Mouse (Mus musculus): ENCODE results near the gene Gm3173.
"Not testable (repeated sequence)": the region's sequence is repeated elsewhere in the genome, so short reads cannot be mapped to it uniquely, and the experiment has no call there.

The Gm3173 gene

DNA sequence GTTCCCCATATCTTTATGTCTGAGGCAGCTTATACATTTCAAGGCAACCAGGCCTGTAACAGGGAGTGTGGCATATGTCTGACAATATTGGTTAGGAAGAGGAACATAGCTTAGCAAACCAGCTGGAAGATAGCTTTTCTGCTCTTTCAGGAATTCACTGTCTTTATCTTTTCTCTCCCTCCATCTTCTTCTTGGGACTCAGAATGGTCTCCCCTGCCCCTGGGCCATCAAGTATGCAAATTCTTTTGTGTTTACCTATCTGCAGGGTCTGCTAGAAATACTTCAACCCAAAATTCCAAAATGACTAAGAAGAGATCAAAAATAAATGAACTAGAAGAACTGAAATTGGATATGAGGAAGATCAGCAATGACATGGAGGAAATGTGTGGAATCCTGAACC is at the start of gene Gm3173:
Gm3173 (plus strand) TSS at position 301 of the 400 bp plus-strand sequence.
- in situ Hi-C loops (cut with MboI, MseI), result not testable (repeated sequence)

DNA sequence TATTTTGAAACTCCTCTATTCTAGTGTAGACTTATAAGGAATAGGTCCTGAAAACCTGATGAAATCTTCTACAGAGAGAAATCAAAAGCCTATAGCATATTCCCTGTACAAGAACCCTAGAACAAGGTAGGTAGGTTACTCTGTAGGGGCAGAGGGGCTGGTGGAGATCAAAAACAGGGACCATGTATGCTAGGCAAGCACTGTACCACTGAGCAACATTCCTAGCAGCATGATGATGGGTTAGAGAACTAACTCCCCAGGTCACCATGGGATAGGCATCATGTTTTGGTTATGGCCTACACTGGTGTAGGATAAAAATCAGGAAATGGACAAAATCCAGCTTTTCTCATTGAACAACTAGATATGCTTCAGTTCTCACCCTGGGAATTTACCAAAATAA is 45.2 kb upstream of the Gm3173 start:
- in situ Hi-C loops (cut with MboI, MseI), result not testable (repeated sequence)

DNA sequence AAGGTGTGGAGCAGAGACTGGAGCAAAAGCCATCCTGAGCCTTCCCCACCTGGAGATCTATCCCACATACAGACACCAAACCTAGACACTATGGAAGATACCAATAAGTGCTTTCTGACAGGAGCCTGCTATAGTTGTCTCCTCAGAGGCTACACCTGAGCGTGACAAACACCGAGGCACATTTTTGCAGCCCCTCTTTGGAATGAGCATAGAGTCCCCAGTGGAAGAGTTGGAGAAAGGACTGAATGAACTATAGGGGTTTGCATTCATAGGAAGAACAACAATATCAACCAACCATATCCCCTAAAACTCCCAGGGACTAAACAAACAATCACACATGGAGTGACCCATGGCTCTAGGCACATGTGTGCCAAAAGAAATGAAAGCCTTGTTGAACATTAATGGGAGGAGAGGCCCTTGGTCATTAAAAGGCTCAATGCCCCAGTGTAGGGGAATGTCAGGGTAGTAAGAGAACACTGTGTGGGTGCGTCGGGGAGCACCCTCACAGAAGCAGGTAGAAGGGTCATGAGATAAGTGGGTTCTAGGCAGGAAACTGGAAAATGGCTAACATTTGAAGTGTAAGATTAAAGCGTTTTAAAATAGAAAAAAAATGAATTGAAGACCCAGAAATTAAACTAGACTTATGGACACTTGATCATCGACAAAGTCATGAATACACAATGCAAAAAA is 37.8 kb upstream of the Gm3173 start:
- in situ Hi-C loops (cut with MboI, MseI), result not testable (repeated sequence)

DNA sequence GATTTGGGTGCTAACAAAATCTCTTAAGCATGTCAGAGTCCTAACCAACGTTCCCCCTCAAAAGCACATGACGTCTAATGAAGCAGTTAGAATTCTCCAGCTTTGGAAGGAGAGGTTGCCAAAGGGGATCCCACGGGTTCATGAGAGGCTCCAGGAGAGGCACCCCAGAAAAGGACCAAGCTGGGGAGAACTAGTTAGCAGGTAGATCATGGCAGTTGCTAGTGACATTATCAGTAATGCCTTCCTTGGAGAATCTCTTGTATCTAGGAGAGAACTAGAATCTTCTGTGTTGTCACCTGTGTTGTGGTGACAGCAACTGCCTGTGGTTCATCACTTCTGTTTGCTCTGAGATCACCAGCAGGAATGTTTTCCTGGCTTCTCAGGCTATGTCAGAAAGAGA is 33.6 kb upstream of the Gm3173 start, which contains the start of gene Gm3159:
Gm3159 (plus strand) TSS at position 301 of the 400 bp plus-strand sequence.
- in situ Hi-C loops (cut with MboI, MseI), result loop anchor here in 1 of 2 experiments (5.0 kb wide), 2 partner anchors 440 to 1660 kb away; partner anchors contain the start of genes Gm3269 and Gm6337

DNA sequence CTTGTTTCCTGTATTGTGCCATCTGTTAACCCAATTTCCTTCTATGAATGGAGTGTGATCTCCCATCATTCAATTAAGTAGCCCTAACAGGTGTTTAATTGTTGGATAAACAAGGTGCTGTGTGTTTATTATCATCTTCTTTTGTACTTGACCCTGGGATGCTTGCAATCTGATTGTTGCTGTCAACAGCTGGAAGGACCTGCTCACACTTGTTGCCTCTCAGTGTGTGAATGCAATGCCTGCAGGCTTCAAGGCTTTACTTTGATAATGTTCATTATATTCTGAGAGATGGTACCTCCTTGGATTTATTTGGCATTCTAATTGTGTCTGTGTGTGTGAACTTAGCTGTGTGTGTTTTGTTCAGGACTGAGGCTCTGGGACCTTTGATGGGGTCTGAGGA is 32.2 kb upstream of the Gm3173 start:
- in situ Hi-C loops (cut with MboI, MseI), result loop anchor here in 1 of 2 experiments (5.0 kb wide), 2 partner anchors 439 to 1659 kb away; partner anchors contain the start of genes Gm3269 and Gm6337

DNA sequence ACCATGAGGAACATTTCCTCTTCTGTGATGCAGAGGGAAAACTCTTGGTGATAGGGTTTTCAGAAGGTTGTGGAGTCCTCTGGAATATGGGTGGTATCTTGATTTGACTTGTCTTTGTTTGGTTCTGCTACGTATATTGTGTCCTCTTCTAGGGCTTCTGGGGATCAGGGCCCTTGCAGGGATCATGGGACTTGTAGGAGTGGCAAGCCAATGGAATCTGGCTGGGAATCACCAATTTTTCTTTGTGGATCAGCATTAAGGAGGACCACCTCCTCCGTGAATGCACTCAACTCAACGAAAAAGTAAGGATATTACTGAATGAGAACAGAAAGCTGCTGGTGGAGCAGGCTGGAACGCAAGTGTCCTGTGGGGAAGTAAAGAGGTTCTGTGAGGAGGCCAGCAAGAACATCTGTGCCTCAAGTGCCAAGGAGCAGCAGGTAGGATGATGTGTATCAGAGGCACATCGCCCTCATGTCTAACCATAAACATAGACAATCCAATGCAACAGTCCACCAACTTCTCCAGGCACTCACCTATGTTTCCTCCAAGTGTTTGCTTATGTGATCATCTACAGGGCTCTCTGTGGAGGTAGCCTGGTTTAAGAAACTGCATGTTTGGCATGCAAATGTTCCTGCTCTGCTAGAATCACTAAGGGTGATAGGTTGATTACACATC is 30.5 kb upstream of the Gm3173 start:
- in situ Hi-C loops (cut with MboI, MseI), result not testable (repeated sequence)

DNA sequence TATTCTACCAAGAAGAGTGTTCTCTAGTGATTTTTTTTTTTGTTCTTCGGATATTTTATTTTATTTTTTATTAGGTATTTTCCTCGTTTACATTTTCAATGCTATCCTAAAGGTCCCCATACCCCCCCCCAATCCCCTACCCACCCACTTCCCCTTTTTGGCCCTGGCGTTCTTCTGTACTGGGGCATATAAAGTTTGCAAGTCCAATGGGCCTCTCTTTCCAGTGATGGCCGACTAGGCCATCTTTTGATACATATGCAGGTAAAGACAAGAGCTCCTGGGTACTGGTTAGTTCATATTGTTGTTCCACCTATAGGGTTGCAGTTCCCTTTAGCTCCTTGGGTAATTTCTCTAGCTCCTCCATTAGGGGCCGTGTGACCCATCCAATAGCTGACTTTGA is 29.5 kb upstream of the Gm3173 start:
- in situ Hi-C loops (cut with MboI, MseI), result not testable (repeated sequence)

DNA sequence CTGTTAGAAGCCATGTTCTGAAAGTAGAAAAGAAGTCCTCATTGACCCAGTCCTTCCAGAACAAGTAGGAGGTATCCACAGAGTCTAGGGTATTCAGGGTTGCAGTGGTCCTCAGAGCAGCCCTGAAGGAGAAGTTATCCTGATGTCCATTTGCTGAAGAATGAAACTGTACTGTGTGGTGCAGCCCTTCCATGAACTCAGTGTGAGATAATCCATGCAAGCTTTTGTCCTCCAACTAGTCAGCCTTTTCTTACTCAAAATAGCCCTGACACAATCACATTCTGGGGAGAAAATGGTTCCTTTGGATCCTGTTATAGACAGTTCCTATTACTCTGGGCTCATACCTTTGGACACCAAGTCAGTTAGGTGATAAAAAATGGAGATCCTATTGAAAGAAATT is 27.0 kb upstream of the Gm3173 start:
- in situ Hi-C loops (cut with MboI, MseI), result not testable (repeated sequence)

DNA sequence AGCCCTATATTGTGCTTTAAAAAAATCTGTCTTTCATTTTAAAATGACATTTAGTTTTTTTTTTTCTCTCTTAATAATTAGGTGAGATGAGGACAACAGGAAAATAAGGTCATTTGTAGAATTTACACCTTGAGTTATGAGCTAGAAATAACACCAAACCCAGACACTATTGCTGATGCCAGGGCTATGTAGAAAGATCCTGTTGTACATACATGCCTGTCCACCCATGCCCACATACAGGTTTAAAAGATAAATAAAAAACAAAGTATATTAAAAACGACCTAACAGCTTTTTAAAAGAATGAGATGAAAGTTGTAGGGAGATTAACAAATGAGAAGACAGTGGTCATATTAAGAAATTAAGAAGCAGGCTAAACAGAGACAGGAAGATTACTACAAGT is 20.9 kb upstream of the Gm3173 start:
- in situ Hi-C loops (cut with MboI, MseI), result loop anchor here in 1 of 2 experiments (10.0 kb wide), 1 partner anchor 85 kb away; no protein-coding TSS in a partner anchor

DNA sequence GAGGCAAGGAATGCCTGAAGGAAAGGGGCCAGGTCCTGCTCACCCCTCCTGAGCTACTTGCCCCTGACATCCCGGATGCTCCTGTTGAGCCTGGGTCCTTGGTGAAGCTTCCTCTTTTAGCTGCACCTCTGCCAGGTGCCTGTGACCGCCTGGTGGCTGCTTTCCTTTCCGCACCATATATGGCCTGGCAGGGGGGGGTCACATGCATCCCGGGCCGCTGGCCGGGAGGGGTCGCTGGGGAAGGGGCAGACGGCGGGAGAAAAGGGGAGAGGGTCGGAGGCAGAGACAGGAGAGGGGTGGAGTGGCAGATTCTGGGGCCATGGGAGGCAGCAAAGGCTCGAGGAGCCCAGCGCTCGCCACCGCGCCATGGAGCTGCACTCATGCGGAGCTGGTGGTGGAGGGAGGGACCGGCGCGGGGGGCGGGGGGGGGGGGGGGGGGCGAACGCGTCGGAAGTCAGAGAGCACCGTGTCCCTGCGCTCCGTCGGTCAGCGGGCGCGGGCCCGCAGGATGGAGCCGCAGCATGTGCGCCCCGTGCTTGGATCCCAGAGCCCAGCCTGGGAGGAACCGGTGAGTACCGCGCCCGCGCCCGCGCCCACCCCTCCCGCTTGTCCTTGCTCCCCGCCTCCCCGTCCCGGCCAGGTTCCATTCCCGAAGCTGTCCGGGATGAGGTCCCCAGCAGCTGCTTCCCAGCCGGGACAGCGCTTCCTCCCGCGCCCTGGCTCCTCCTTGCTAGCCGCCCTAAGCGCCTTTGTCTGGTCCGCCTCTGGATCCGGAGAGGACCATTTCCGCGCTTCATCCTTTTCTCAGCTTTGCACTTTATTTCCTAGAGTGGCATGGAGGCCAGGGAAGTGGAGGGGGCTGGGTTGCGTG is 15.6 kb upstream of the Gm3173 start, which contains the start of gene Gm3164:
Gm3164 (plus strand) TSS at position 484 of the 871 bp plus-strand sequence.
- in situ Hi-C loops (cut with MboI, MseI), result loop anchor here in 1 of 2 experiments (10.0 kb wide), 1 partner anchor 80 kb away; no protein-coding TSS in a partner anchor

DNA sequence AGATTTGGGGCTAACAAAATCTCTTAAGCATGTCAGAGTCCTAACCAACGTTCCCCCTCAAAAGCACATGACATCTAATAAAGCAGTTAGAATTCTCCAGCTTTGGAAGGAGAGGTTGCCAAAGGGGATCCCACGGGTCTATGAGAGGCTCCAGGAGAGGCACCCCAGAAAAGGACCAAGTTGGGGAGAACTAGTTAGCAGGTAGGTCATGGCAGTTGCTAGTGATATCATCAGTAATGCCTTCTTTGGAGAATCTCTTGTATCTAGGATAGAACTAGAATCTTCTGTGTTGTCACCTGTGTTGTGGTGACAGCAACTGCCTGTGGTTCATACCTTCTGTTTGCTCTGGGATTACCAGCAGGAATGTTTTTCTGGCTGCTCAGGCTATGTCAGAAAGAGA is 50.7 kb downstream of the Gm3173 start, which contains the start of gene Gm3182:
Gm3182 (plus strand) TSS at position 301 of the 400 bp plus-strand sequence.
- in situ Hi-C loops (cut with MboI, MseI), result loop anchor here in 1 of 2 experiments (25.0 kb wide), 1 partner anchor 231 kb away; the partner anchor contains the start of gene Gm7876

DNA sequence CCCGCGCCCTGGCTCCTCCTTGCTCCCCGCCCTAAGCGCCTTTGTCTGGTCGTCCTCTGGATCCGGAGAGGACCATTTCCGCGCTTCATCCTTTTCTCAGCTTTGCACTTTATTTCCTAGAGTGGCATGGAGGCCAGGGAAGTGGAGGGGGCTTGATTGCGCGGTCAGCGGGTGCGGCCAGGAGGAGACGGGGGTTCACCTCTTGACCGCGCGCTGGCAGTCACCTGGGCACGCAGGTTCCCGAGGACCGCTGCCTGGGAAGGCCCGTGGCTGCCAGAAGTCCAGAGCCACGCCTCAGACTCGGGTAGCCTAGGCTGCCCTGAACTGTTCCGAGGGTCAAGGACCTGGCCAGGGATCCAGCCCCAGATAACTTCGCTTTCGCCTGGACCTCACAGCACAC is 68.6 kb downstream of the Gm3173 start:
- in situ Hi-C loops (cut with MboI, MseI), result loop anchor here (10.0 to 25.0 kb wide), 2 partner anchors 85 to 213 kb away; partner anchors contain the start of genes Gm3164 (in 1 of the 2) and Gm7876 (in 1 of the 2)

DNA sequence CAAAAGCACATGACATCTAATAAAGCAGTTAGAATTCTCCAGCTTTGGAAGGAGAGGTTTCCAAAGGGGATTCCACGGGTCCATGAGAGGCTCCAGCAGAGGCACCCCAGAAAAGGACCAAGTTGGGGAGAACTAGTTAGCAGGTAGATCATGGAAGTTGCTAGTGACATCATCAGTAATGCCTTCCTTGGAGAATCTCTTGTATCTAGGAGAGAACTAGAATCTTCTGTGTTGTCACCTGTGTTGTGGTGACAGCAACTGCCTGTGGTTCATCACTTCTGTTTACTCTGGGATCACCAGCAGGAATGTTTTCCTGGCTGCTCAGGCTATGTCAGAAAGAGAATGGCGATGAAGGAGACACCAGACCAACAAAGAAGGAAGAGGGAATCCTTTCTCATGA is 124.3 kb downstream of the Gm3173 start, which contains the start of gene Gm3047:
Gm3047 (plus strand) TSS at position 301 of the 400 bp plus-strand sequence.
- in situ Hi-C loops (cut with MboI, MseI), result loop anchor here (5.0 to 25.0 kb wide), 3 partner anchors 432 to 1747 kb away; partner anchors contain the start of gene Gm21103 (in 1 of the 2)
